Mouse (Mus musculus): ENCODE measurements around the gene Krt10.

The Krt10 gene

GRCm38 (mm10) chr11:99369853-99370451 lies 19.2 kb downstream of the Krt10 start:
- peak; percentile 50 for DNase-seq

GRCm38 (mm10) chr11:99369229-99369628 lies 19.9 kb downstream of the Krt10 start:
- DNase-seq = no peak

DNA sequence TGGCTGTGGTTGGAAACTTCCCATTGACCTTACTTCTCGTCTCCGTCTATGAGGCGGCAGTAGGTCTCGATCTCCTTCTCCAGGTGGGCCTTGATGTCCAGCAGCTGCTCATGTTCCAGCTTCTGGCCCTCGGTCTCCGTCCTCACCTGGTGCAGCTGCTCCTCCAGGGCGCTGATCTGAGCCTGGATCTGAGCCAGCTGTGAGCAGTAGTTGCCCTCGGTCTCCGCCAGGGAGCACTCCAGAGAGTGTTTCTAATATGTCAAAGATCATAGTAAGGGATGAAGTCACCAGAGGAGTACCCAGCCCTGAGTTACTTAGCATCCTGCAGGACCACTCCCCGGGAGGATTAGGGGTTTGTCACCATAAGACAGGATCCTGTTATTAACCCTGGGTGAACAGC lies 22.4 kb downstream of the Krt10 start:
- no peak for DNase-seq

DNA sequence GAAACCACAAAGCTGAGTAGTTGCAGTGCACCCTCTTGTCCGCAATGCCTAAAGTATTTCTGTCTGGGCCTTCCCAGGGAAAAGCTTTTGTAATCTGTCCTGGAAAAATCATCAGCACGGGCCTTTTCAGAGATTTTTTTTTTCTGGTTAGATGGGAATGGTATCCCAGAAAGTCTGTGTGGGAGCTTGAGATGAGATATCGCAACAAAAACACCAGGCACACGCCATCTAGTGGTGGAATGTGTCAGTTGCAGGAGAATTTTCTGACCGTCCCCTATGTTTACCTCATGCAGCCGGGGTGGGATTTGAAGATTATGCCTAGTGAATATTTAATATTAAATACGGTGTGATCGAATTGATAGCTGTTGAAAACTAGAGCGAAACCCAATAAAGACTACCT lies 24.8 kb downstream of the Krt10 start:
- DNase-seq = peak; percentile 30

DNA sequence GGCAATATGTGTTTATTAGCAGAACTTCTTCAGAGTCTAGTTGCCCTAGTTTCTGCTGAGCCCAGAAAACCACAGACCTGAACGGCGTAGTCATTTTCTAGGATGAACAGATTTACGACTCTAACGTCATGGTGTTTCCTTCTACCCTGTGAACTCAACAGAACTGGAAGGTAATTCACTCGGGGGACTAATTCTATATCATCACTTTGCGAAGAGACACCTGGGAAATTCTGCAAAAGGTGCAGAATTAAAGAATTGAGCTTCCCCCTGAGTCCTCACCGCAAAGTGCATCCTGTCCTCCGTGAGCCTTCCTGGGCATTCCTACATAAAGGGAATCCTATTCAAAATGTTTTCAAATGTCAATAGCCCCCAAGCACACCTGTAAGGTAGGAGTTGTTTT lies 27.7 kb downstream of the Krt10 start:
- no peak for DNase-seq

DNA sequence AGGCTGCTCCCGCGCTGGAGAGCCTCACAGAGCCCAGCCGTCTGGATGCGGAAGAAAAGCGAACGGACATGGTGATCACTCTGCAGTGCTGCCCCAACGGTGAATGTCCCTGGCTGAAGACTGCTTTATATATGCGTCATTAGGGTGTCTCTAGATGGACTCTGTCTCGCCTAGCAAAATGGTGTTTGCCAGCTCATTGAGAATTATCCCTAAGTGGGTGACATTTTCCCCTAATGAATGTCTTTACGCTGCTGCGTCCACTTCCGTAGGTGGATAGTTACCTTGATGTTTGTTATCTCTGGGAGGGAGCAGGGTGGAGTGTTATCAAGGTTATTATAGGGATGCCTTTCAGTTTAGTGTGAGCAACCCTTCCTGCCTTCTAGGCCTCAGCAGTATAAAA lies 38.2 kb downstream of the Krt10 start, which contains the start of gene Krt27:
TSS of gene Krt27 (minus strand) at position 101 of the 400 bp plus-strand sequence.
- no peak for DNase-seq

DNA sequence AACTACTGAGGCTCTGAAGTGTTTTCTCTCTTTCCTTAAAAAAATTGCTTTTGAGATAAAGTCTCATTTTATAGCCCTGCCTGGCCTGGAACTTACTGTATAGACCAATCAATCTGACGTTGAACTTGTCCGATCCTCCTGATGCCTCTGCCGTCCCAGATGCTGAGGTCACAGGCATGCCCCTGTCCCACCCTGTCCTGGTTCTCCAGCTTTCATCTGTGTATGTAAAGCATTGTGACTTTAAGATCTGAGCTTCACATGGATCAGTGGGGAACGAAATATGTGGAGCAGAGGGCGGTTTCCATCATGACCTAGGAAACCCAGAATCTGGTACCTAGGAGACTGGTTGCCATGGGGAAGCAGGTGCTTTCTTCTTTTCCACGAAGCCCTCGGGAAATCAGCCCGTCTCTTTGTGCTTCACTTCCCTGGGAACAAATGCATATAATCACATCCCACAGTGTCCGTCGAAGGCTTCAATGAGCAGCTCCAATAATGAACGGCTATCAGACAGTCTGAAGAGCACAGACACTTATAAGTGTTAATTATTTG lies 49.8 kb downstream of the Krt10 start:
- DNase-seq = no peak

- no peak for DNase-seq
Observed at GRCm38 (mm10) chr11:99337866-99338265, 51.3 kb downstream of the Krt10 start, which contains the start of gene Krt26. Gene Krt26, minus strand, starts transcription at chr11:99337966.
